Mouse (Mus musculus): ENCODE data around the gene E2f6. TPM values are rescaled to one million over a fixed set of nuclear protein-coding genes. Genes with fewer than 3 reads are reported as not detected.

Gene E2f6
- total and polyA plus RNA-seq, 3 experiments = 9.3 to 36.1 (median 20.0) TPM

DNA sequence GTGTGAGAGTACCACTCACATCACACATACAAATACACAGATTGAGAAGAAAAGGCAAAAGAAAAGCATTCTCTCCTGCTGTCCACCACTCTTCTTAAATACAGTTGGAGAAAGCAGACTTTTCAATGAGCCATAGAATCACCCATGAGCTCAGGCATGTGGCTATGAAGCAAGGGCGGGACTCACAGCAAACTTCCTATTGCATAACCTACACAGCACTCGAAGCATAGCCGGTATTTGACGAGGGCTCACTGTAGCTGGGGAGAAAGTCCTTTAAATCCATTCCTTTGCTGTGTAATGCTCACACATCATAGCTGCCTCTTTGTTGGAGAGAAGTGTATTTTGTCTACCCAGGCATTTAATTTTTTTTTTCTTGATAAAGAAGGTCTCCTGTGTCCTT lies 64.5 kb downstream of the E2f6 start:
- H3K79me2 ChIP-seq (replicated peaks; ENCODE audit: control insufficient read depth, extremely low read depth, insufficient read depth, poor library complexity, severe bottlenecking) = no peaks in the 10 kb centered on the region
- no peaks in the 10 kb centered on the region for H3K9me3 ChIP-seq (replicated peaks; ENCODE audit: low read length)
- DNase-seq (ENCODE audit: extremely low read depth) = no peak
- peaks cover 61 to 92% of the 10 kb centered on the region in 2 experiments for H3K4me1 ChIP-seq (ENCODE audit: control insufficient read depth in 1 of 2, insufficient read depth in 2 of 2)
- no peaks in the 10 kb centered on the region for H3K36me3 ChIP-seq (replicated peaks in 1 of 2; ENCODE audit: control insufficient read depth in 1 of 2, insufficient read depth in 1 of 2, low read length in 1 of 2)
- no peak overlapping the region for H3K27ac ChIP-seq (ENCODE audit: insufficient read depth, low read depth)
- H3K4me3 ChIP-seq (replicated peaks in 1 of 3; ENCODE audit: low read depth in 2 of 3, low read length in 2 of 3, poor library complexity in 1 of 3) = no peak overlapping the region
- H3K4me2 ChIP-seq (ENCODE audit: insufficient read depth, low read depth, poor library complexity, severe bottlenecking) = no peak overlapping the region
- in situ Hi-C loops (cut with MboI; ENCODE audit: low pct_ligation_motif_present, low pct_unique_long_range_greater_than_20kb, low sequenced_read_pairs) (no loop called here), dilution Hi-C loops (cut with MboI; ENCODE audit: extremely low pct_ligation_motif_present, extremely low pct_unique_long_range_greater_than_20kb, low sequenced_read_pairs) (no loop called here)
- no peak for TF ChIP-seq NELFE (IDR thresholded peaks at IDR 0.05; ENCODE audit: low read depth, low read length)
- no peak for TF ChIP-seq USF2 (conservative IDR thresholded peaks at IDR 0.05; ENCODE audit: low read depth, low read length)
- TF ChIP-seq MEF2A (IDR thresholded peaks at IDR 0.05; ENCODE audit: borderline replicate concordance, low read depth, low read length) = no peak
- no peak for TF ChIP-seq ETS1 (conservative IDR thresholded peaks at IDR 0.05; ENCODE audit: low read depth, low read length)
- no peak for TF ChIP-seq ZC3H11A (IDR thresholded peaks at IDR 0.05; ENCODE audit: low read depth, low read length)
- TF ChIP-seq MAFK (IDR thresholded peaks at IDR 0.05; ENCODE audit: insufficient replicate concordance, low read length) = no peak
- TF ChIP-seq SMC3 (IDR thresholded peaks at IDR 0.05; ENCODE audit: low read depth, low read length) = no peak
- no peak for TF ChIP-seq MYC (IDR thresholded peaks at IDR 0.05; ENCODE audit: low read depth, low read length)
- no peaks in the 10 kb centered on the region for H3K27me3 ChIP-seq (replicated peaks)
- H3K9ac ChIP-seq (ENCODE audit: insufficient read depth, low read depth) = no peak overlapping the region

DNA sequence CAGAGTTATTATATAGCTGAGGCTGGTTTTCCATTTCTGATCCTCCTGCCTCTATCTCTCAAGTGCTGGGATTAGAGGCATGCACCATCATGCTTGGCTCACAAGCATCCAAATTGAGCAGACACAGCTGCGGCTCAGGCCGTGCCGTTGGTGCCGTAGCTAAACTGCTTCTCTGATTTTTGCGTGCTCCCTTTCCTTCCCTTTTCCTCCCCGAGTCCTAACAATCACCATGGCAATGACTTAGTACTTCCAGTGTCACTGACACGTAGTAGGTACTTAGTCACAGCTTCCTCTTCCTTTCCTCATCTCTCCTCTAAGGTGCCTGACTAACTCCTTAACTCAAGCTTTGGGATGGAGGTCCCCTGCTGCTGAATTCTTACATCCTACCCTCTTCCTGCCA lies 64.9 kb downstream of the E2f6 start:
- dilution Hi-C loops (cut with MboI; ENCODE audit: extremely low pct_ligation_motif_present, extremely low pct_unique_long_range_greater_than_20kb, low sequenced_read_pairs) = no loop called here
- peaks cover 58 to 88% of the 10 kb centered on the region in 2 experiments for H3K4me1 ChIP-seq (ENCODE audit: control insufficient read depth in 1 of 2, insufficient read depth in 2 of 2)
- TF ChIP-seq ZKSCAN1 (IDR thresholded peaks at IDR 0.05; ENCODE audit: borderline replicate concordance, low read depth, low read length) = peak; percentile 52
- TF ChIP-seq POLR2A (IDR thresholded peaks at IDR 0.05; ENCODE audit: low read depth, low read length) = no peak
- TF ChIP-seq SMC3 (IDR thresholded peaks at IDR 0.05; ENCODE audit: low read depth, low read length) = no peak
- H3K27me3 ChIP-seq (replicated peaks) = no peaks in the 10 kb centered on the region
- no peaks in the 10 kb centered on the region for H3K9me3 ChIP-seq (replicated peaks; ENCODE audit: low read length)
- H3K4me3 ChIP-seq (replicated peaks in 1 of 3; ENCODE audit: low read depth in 2 of 3, low read length in 2 of 3, poor library complexity in 1 of 3) = no peak overlapping the region
- in situ Hi-C loops (cut with MboI; ENCODE audit: low pct_ligation_motif_present, low pct_unique_long_range_greater_than_20kb, low sequenced_read_pairs) = no loop called here
- no peaks in the 10 kb centered on the region for H3K36me3 ChIP-seq (replicated peaks in 1 of 2; ENCODE audit: control insufficient read depth in 1 of 2, insufficient read depth in 1 of 2, low read length in 1 of 2)
- no peak overlapping the region for H3K27ac ChIP-seq (ENCODE audit: insufficient read depth, low read depth)
- H3K9ac ChIP-seq (ENCODE audit: insufficient read depth, low read depth) = no peak overlapping the region
- no peak overlapping the region for H3K4me2 ChIP-seq (ENCODE audit: insufficient read depth, low read depth, poor library complexity, severe bottlenecking)
- no peak for DNase-seq (ENCODE audit: extremely low read depth)
- no peaks in the 10 kb centered on the region for H3K79me2 ChIP-seq (replicated peaks; ENCODE audit: control insufficient read depth, extremely low read depth, insufficient read depth, poor library complexity, severe bottlenecking)

DNA sequence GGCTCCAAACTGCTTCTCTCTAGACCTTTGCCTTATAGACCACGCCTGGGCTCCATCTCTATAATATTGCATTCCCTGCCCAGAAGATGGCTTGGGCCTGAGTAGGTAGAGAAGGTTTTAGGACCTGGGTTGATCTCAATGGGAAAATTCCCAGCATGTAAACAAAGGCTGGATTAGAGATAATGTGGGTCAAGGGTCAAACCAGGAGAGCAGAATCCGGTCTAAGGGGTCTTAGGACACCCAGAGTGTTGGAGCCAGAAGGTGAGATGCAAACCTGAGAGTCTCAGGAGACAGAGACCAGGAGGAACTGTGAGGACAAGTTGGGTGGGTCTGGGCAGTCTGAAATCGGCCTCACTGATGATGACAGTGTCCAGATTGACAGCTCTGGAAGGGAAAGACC lies 65.9 kb downstream of the E2f6 start:
- no peak overlapping the region for H3K4me3 ChIP-seq (replicated peaks in 1 of 3; ENCODE audit: low read depth in 2 of 3, low read length in 2 of 3, poor library complexity in 1 of 3)
- H3K9me3 ChIP-seq (replicated peaks; ENCODE audit: low read length) = no peaks in the 10 kb centered on the region
- TF ChIP-seq GABPA (IDR thresholded peaks at IDR 0.05; ENCODE audit: insufficient replicate concordance, low read depth, low read length) (no peak), NRF1 (IDR thresholded peaks at IDR 0.05; ENCODE audit: low read depth, low read length) (no peak), UBTF (IDR thresholded peaks at IDR 0.05; ENCODE audit: low read depth, low read length) (no peak), E2F4 (IDR thresholded peaks at IDR 0.05; ENCODE audit: insufficient replicate concordance, low read depth, low read length) (no peak), MAX (IDR thresholded peaks at IDR 0.05; ENCODE audit: low read length) (no peak), CHD2 (IDR thresholded peaks at IDR 0.05; ENCODE audit: low read length) (no peak), NELFE (IDR thresholded peaks at IDR 0.05; ENCODE audit: low read depth, low read length) (no peak)
- H3K27ac ChIP-seq (ENCODE audit: insufficient read depth, low read depth) = no peak overlapping the region
- H3K79me2 ChIP-seq (replicated peaks; ENCODE audit: control insufficient read depth, extremely low read depth, insufficient read depth, poor library complexity, severe bottlenecking) = no peaks in the 10 kb centered on the region
- H3K4me2 ChIP-seq (ENCODE audit: insufficient read depth, low read depth, poor library complexity, severe bottlenecking) = no peak overlapping the region
- in situ Hi-C loops (cut with MboI; ENCODE audit: low pct_ligation_motif_present, low pct_unique_long_range_greater_than_20kb, low sequenced_read_pairs) (no loop called here), dilution Hi-C loops (cut with MboI; ENCODE audit: extremely low pct_ligation_motif_present, extremely low pct_unique_long_range_greater_than_20kb, low sequenced_read_pairs) (no loop called here)
- no peaks in the 10 kb centered on the region for H3K27me3 ChIP-seq (replicated peaks)
- no peak for DNase-seq (ENCODE audit: extremely low read depth)
- H3K4me1 ChIP-seq (ENCODE audit: control insufficient read depth in 1 of 2, insufficient read depth in 2 of 2) = peaks cover 53 to 80% of the 10 kb centered on the region in 2 experiments
- no peaks in the 10 kb centered on the region for H3K36me3 ChIP-seq (replicated peaks in 1 of 2; ENCODE audit: control insufficient read depth in 1 of 2, insufficient read depth in 1 of 2, low read length in 1 of 2)
- 0 out of 2 replicates have a peak overlapping the region, but pooled peaks have one; percentile 9 for H3K9ac ChIP-seq (ENCODE audit: insufficient read depth, low read depth)
